Mouse (Mus musculus): ENCODE measurements at regions not wholly inside any gene's neighbourhood (a gene's known extent, or its start where the extent isn't known, plus 50 kb on each side); places are given as distances from the start of the nearest gene placed in this dataset.

GRCm38 (mm10) chr3:20822226-20822625 lies 455.2 kb upstream of the Agtr1b start:
- WGBS: 70% methylated on average over 1 of the region's 1 CpGs
- Histone ChIP-seq H3K36me3 (ENCODE audit: control insufficient read depth, insufficient read depth) (no peaks in the 10 kb centered on the region), H3K9ac (ENCODE audit: low read depth, low read length) (no peak overlapping the region), H3K4me1 (replicated peaks; ENCODE audit: control insufficient read depth, insufficient read depth, low read length) (no peaks in the 10 kb centered on the region), H3K9me3 (ENCODE audit: control insufficient read depth) (no peaks in the 10 kb centered on the region), H3K27ac (ENCODE audit: low read depth, low read length) (no peak overlapping the region), H3K4me2 (replicated peaks; ENCODE audit: low read depth) (no peak overlapping the region), H3K27me3 (replicated peaks; ENCODE audit: control insufficient read depth, insufficient read depth, low read length) (no peaks in the 10 kb centered on the region), H3K4me3 (ENCODE audit: low read depth, low read length) (no peak overlapping the region)
- ATAC-seq: no peak
- TF ChIP-seq CTCF (IDR thresholded peaks at IDR 0.05; ENCODE audit: low read depth): no peak

- Histone ChIP-seq H3K36me3 (ENCODE audit: control insufficient read depth, insufficient read depth) (no peaks in the 10 kb centered on the region), H3K27ac (ENCODE audit: low read depth, low read length) (no peak overlapping the region), H3K27me3 (replicated peaks; ENCODE audit: control insufficient read depth, insufficient read depth, low read length) (no peaks in the 10 kb centered on the region), H3K4me3 (ENCODE audit: low read depth, low read length) (no peak overlapping the region), H3K9me3 (ENCODE audit: control insufficient read depth) (no peaks in the 10 kb centered on the region), H3K9ac (ENCODE audit: low read depth, low read length) (no peak overlapping the region), H3K4me1 (replicated peaks; ENCODE audit: control insufficient read depth, insufficient read depth, low read length) (no peaks in the 10 kb centered on the region), H3K4me2 (replicated peaks; ENCODE audit: low read depth) (no peak overlapping the region)
- no peak for ATAC-seq
- 76% methylated on average over 4 of the region's 4 CpGs for WGBS
- TF ChIP-seq CTCF (IDR thresholded peaks at IDR 0.05; ENCODE audit: low read depth): no peak
Observed at GRCm38 (mm10) chr3:20821712-20822111, 454.7 kb upstream of the Agtr1b start.

GRCm38 (mm10) chr3:20820047-20820446 lies 453.1 kb upstream of the Agtr1b start:
- H3K4me2 ChIP-seq (replicated peaks; ENCODE audit: low read depth): no peak overlapping the region
- no peak for ATAC-seq
- no peaks in the 10 kb centered on the region for H3K9me3 ChIP-seq (ENCODE audit: control insufficient read depth)
- no peak overlapping the region for H3K27ac ChIP-seq (ENCODE audit: low read depth, low read length)
- no peaks in the 10 kb centered on the region for H3K27me3 ChIP-seq (replicated peaks; ENCODE audit: control insufficient read depth, insufficient read depth, low read length)
- H3K36me3 ChIP-seq (ENCODE audit: control insufficient read depth, insufficient read depth): no peaks in the 10 kb centered on the region
- no peaks in the 10 kb centered on the region for H3K4me1 ChIP-seq (replicated peaks; ENCODE audit: control insufficient read depth, insufficient read depth, low read length)
- TF ChIP-seq CTCF (IDR thresholded peaks at IDR 0.05; ENCODE audit: low read depth): no peak
- H3K4me3 ChIP-seq (ENCODE audit: low read depth, low read length): no peak overlapping the region
- H3K9ac ChIP-seq (ENCODE audit: low read depth, low read length): no peak overlapping the region
- 98% methylated on average over 3 of the region's 3 CpGs for WGBS

GRCm38 (mm10) chr3:20819586-20819985 lies 452.6 kb upstream of the Agtr1b start:
- Histone ChIP-seq H3K4me3 (ENCODE audit: low read depth, low read length) (no peak overlapping the region), H3K27ac (ENCODE audit: low read depth, low read length) (no peak overlapping the region), H3K36me3 (ENCODE audit: control insufficient read depth, insufficient read depth) (no peaks in the 10 kb centered on the region), H3K27me3 (replicated peaks; ENCODE audit: control insufficient read depth, insufficient read depth, low read length) (no peaks in the 10 kb centered on the region), H3K9me3 (ENCODE audit: control insufficient read depth) (no peaks in the 10 kb centered on the region), H3K4me1 (replicated peaks; ENCODE audit: control insufficient read depth, insufficient read depth, low read length) (no peaks in the 10 kb centered on the region), H3K4me2 (replicated peaks; ENCODE audit: low read depth) (no peak overlapping the region), H3K9ac (ENCODE audit: low read depth, low read length) (no peak overlapping the region)
- ATAC-seq: no peak
- WGBS: 71% methylated on average over 1 of the region's 1 CpGs
- TF ChIP-seq CTCF (IDR thresholded peaks at IDR 0.05; ENCODE audit: low read depth): no peak

- no peak overlapping the region for H3K9ac ChIP-seq (ENCODE audit: low read depth, low read length)
- no peak overlapping the region for H3K27ac ChIP-seq (ENCODE audit: low read depth, low read length)
- WGBS: 31% methylated on average over 1 of the region's 1 CpGs
- H3K4me1 ChIP-seq (replicated peaks; ENCODE audit: control insufficient read depth, insufficient read depth, low read length): no peaks in the 10 kb centered on the region
- H3K4me2 ChIP-seq (replicated peaks; ENCODE audit: low read depth): no peak overlapping the region
- ATAC-seq: no peak
- H3K4me3 ChIP-seq (ENCODE audit: low read depth, low read length): no peak overlapping the region
- H3K27me3 ChIP-seq (replicated peaks; ENCODE audit: control insufficient read depth, insufficient read depth, low read length): no peaks in the 10 kb centered on the region
- TF ChIP-seq CTCF (IDR thresholded peaks at IDR 0.05; ENCODE audit: low read depth): no peak
- H3K36me3 ChIP-seq (ENCODE audit: control insufficient read depth, insufficient read depth): no peaks in the 10 kb centered on the region
- no peaks in the 10 kb centered on the region for H3K9me3 ChIP-seq (ENCODE audit: control insufficient read depth)
Observed at GRCm38 (mm10) chr3:20816613-20817012, 449.6 kb upstream of the Agtr1b start.

- no peaks in the 10 kb centered on the region for H3K36me3 ChIP-seq (ENCODE audit: control insufficient read depth, insufficient read depth)
- no peak overlapping the region for H3K4me3 ChIP-seq (ENCODE audit: low read depth, low read length)
- H3K4me2 ChIP-seq (replicated peaks; ENCODE audit: low read depth): no peak overlapping the region
- no peak for TF ChIP-seq CTCF (IDR thresholded peaks at IDR 0.05; ENCODE audit: low read depth)
- 57% methylated on average over 1 of the region's 1 CpGs for WGBS
- no peak overlapping the region for H3K27ac ChIP-seq (ENCODE audit: low read depth, low read length)
- H3K27me3 ChIP-seq (replicated peaks; ENCODE audit: control insufficient read depth, insufficient read depth, low read length): no peaks in the 10 kb centered on the region
- ATAC-seq: no peak
- H3K4me1 ChIP-seq (replicated peaks; ENCODE audit: control insufficient read depth, insufficient read depth, low read length): no peaks in the 10 kb centered on the region
- H3K9ac ChIP-seq (ENCODE audit: low read depth, low read length): no peak overlapping the region
- no peaks in the 10 kb centered on the region for H3K9me3 ChIP-seq (ENCODE audit: control insufficient read depth)
Observed at GRCm38 (mm10) chr3:20794256-20794655, 427.3 kb upstream of the Agtr1b start.

GRCm38 (mm10) chr3:20792503-20792902 lies 425.5 kb upstream of the Agtr1b start:
- ATAC-seq: no peak
- Histone ChIP-seq H3K27me3 (replicated peaks; ENCODE audit: control insufficient read depth, insufficient read depth, low read length) (no peaks in the 10 kb centered on the region), H3K4me2 (replicated peaks; ENCODE audit: low read depth) (no peak overlapping the region), H3K9me3 (ENCODE audit: control insufficient read depth) (no peaks in the 10 kb centered on the region), H3K4me1 (replicated peaks; ENCODE audit: control insufficient read depth, insufficient read depth, low read length) (no peaks in the 10 kb centered on the region), H3K4me3 (ENCODE audit: low read depth, low read length) (no peak overlapping the region), H3K9ac (ENCODE audit: low read depth, low read length) (no peak overlapping the region), H3K36me3 (ENCODE audit: control insufficient read depth, insufficient read depth) (no peaks in the 10 kb centered on the region), H3K27ac (ENCODE audit: low read depth, low read length) (no peak overlapping the region)
- 73% methylated on average over 1 of the region's 1 CpGs for WGBS
- no peak for TF ChIP-seq CTCF (IDR thresholded peaks at IDR 0.05; ENCODE audit: low read depth)
